Mouse (Mus musculus): ENCODE measurements around the gene Gm45837.
A peak's percentile ranks its signal among the peaks of the same experiment; 100 is the strongest.

The Gm45837 gene

DNA sequence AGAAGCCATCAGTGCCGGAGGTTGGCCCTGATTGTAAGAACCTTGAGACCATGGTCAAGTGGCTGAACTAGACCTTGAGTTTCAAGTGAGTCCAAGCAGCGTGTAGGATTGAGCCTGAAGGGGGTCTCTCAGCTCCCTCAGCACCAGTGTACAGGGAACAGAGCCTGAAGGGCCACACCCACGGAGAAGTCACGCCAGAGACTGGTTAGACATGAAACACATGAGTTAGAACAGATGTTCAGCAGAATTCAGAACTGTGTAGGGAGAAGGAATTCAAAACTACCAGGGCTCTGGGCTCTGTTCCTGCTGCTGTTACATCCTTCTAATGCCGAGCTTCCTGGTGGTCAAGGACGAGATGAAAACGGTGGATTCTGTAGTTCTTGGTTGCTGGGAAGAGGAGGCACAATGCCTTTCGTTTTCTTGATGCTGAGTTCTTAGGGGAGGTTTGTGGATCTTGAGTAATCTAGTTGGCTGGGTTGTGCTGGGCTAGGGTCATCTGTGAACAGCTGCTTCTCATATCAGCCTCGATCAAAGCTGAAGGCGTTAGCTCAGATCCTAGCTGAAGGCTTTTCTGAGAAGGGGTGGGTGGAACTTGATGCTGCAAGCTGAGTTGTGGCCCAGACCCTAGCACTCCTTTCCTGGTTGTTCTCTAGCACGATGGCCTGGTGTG, at the start of gene Gm45837:
Gene Gm45837 (plus strand): TSS at position 620 of the 670 bp plus-strand sequence.
- DNase-seq (ENCODE audit: extremely low read depth, low read depth) = no peak

GRCm38 (mm10) chr7:101361021-101361420, 49.7 kb upstream of the Gm45837 start:
- no peak for DNase-seq (ENCODE audit: extremely low read depth, low read depth)

DNA sequence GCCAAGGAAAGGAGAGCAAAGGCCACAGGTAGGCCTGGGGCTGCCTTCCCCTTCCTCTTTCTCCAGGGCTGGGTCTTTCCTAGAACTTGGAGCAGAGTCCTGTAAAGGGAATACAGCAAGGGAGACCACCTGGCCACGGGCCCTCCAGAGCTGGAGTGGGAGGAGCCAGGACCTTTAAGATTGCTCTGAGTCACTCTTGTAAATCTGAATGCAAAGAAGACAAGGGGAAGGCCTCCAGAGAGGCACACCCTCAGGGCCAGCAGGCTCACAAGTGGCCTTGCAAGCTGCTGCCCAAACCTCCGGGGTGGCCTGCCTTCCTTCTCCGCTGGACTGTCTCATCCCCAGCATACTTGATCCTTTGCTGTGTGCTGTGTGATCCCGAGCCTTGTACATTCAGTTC, 48.9 kb upstream of the Gm45837 start:
- DNase-seq (ENCODE audit: extremely low read depth, low read depth) = no peak

GRCm38 (mm10) chr7:101362791-101363191, 47.9 kb upstream of the Gm45837 start:
- peak; percentile 22 for DNase-seq (ENCODE audit: extremely low read depth, low read depth)

GRCm38 (mm10) chr7:101363914-101364313, 46.8 kb upstream of the Gm45837 start:
- no peak for DNase-seq (ENCODE audit: extremely low read depth, low read depth)

- no peak for DNase-seq (ENCODE audit: extremely low read depth, low read depth)
These were observed 42.5 kb upstream of the Gm45837 start for GRCm38 (mm10) chr7:101367901-101368852.

DNA sequence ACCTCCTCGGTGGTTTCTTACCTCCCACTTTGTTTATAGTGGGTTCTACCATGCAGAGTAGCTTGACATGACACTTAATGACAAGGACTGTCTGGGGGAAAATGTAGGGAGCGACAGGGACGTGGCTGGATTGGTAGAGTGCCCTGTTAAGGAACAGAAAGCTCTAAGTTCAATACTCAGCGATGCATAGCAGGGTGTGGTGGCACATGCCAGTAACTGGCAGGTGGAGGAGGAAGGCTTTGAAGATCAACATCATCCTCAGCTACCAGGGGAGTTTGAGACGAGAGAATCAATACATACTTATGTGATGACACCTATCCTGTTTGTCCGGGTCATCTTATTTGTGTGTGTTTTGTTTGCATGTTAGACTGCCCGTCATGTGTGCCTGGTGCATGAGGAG, 41.0 kb upstream of the Gm45837 start:
- DNase-seq (ENCODE audit: extremely low read depth, low read depth) = no peak

DNA sequence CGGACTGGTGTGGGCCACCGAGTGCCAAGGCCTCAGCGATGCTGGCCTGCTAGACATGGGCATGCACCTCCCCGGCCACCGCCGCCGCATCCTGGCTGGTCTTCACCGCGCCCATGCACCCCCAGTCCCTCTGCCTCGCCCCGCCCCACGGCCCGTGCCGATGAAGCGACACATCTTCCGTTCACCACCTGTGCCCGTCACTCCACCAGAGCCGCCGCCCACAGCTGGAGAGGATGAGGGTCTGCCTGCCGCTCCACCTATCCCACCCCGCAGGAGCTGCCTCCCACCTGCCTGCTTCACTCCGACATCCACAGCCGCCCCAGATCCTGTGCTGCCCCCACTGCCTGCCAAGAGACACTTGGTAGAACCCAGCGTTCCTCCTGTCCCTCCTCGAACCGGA, 37.6 kb upstream of the Gm45837 start:
- no peak for DNase-seq (ENCODE audit: extremely low read depth, low read depth)

DNA sequence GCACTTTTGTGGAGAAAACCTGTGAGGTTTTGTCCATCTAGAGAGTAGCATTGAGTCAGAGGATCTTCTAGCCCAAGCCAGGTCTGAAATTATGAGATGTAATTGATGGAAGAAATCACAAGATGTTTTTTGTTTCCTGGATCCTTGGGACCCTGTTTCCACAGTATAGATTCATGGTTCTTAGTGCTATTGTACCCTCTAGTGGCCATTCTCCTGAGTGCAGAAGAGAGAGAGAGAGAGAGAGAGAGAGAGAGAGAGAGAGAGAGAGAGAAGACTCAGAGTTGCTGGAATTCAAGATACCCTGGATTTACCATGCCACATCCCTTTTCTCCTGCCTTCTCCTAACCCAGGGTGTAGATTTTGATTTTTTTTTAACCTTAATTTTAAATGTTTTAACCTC, 36.5 kb upstream of the Gm45837 start:
- DNase-seq (ENCODE audit: extremely low read depth, low read depth) = no peak

DNA sequence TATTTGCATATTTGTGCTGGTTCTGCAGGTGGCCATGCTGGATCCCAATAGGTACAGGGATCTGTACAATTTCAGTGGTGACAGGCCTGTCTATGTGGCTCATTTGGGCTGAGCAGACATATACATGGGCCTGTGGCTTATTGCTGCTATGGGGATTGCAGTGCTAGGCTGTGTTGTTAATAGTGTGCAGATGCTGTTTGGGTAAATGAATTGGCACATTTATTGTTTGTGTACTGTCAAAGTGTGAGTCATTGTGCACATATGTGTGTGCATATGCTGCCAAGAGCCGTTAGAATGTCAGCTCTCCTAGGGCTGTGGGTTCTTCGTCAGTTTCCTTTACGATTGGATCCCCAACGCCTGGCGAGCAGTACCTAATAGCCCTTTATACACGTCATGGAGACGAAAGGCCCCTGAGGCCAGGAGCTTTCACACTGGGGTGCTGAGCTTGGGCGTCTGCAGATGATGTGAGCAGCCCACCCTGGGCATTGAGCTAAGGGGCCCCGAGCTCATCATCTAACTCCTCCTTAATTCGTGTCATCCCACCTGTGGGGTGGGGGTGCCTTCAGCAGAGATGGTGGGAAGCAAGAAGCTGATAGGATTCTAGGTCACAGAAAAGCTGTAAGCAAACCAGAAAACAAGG, 33.9 kb upstream of the Gm45837 start:
- DNase-seq (ENCODE audit: extremely low read depth, low read depth) = no peak

GRCm38 (mm10) chr7:101377741-101378262, 32.9 kb upstream of the Gm45837 start:
- DNase-seq (ENCODE audit: extremely low read depth, low read depth) = peak; percentile 72

DNA sequence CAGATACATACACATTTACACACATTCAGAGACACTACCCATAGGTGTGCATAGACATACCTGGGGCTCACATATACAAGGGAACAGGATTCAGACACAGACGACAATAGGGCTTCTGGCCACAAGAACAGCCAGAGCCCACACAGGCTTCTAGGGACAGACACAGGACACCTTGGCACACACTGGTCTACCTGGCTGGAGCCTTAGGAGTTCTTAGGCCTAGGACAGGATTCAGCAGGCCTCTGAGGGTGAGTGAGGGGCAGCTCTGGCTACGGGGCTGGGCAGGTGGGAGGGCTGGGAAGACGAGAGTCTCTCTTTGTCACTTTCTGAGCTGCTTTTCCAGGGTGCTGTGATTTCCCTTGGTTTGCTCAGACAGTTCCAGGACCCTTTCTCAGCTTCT, 32.4 kb upstream of the Gm45837 start:
- no peak for DNase-seq (ENCODE audit: extremely low read depth, low read depth)

DNA sequence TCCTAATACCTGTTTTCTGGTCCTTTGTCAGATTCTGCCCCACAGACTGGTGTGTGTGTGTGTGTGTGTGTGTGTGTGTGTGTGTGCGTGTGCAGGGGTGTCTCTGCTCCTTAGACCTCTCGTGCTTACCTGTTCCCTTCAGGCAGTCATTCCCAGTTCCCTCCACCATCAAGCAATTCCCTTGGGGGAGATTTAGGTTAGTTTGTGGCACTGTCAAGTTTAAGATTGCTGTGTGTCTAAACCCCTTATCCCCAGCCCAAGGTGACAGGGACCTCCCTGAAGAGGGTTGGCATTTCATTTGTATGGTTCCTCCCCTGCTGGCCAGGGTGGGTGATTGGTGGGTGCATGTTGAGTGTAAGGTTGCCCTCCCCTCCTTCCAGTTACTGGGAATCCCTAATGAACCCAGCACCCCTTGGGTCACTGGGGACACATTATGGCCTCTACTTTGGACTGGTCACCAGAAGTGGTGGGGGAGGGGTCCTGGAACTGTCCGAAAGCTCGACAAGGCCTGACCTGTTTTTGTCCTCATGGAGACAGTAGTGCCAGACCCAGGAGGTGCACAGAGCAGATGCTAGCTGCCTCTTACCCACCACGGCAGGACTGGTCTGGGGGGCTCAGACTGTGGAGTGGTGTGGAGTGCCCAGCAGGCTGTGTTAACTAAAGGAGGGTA, 31.8 kb upstream of the Gm45837 start:
- no peak for DNase-seq (ENCODE audit: extremely low read depth, low read depth)

- no peak for DNase-seq (ENCODE audit: extremely low read depth, low read depth)
These were observed 31.0 kb upstream of the Gm45837 start for GRCm38 (mm10) chr7:101379732-101380131.

GRCm38 (mm10) chr7:101381512-101381911, 29.2 kb upstream of the Gm45837 start:
- no peak for DNase-seq (ENCODE audit: extremely low read depth, low read depth)

GRCm38 (mm10) chr7:101382378-101382777, 28.3 kb upstream of the Gm45837 start:
- peak; percentile 22 for DNase-seq (ENCODE audit: extremely low read depth, low read depth)

DNA sequence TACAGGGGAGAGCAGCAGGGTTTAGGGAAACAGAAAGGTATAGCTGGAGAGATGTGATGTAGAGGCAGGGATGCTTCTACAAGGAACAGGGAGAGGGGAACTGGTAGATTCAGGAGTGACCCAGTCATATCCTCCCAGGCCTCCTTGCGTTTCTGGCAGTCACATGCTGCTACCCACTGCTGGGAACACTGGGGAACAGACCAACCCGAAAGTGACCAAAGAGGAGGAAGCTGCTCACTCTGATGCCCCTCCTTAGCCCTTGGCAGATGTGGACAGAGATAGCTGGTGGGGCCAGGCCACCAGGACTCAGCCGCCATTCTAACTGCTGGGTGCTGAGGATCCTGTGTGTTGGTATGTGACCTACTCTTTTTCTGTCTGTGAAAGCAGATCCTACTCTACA, 26.9 kb upstream of the Gm45837 start:
- no peak for DNase-seq (ENCODE audit: extremely low read depth, low read depth)

GRCm38 (mm10) chr7:101384931-101385330, 25.8 kb upstream of the Gm45837 start:
- no peak for DNase-seq (ENCODE audit: extremely low read depth, low read depth)

DNA sequence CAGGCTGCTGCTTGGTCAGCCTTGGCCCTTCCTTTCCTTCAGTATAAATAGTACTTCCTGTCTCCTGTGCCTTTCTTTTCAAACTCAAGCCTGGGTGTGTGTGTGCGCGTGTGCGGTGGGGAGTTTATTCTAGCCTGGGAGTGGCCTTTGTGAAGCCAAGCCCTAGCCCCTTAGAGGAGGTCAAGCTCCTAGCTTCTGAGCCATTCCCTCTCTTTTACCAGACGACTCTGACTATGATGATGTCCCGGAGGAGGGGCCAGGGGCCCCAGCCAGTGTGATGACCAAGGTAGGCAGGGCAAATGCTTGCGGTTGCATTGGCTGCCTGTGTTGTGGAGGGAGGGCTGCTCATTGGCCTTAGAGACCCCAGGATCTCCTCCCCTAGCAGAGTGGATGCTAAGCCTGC, 25.4 kb upstream of the Gm45837 start:
- DNase-seq (ENCODE audit: extremely low read depth, low read depth) = no peak

DNA sequence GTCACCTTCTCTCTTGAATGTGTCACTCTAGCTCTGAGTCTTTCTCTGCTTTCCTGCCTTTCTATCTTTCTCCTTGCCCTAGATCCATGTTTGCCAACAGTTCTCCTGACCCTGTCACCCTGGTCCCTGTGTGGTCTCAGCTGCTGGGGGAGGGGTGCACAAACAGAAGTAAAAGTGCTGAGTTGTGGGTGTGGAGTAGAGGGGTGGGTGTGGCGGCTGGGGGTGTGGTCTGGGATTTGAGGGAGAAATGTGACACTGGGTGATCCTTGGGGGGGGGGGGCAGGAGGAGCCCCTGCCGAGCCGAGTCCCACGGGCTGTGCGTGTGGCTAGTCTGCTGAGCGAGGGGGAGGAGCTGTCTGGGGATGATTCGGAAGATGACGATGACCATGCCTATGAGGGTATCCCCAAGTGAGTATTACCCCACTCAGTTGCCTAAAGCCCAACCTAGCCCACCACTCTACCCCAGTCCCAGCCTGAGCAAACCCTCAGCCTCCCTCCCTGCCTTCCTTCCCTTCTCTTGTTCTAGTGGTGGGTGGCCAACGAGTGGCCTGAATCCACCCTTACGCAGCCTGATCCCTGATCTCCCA, 24.7 kb upstream of the Gm45837 start:
- no peak for DNase-seq (ENCODE audit: extremely low read depth, low read depth)

- DNase-seq (ENCODE audit: extremely low read depth, low read depth) = no peak
These were observed 21.4 kb upstream of the Gm45837 start for GRCm38 (mm10) chr7:101389256-101389655.
